Mouse (Mus musculus): Measurements from ENCODE around the gene C2cd3. TPM values are rescaled to one million over a fixed set of nuclear protein-coding genes. Genes with fewer than 3 reads are reported as not detected.

C2cd3 gene
- polyA plus RNA-seq (2012; rRNA removed), result 13.8 and 16.7 TPM in 2 replicates

DNA sequence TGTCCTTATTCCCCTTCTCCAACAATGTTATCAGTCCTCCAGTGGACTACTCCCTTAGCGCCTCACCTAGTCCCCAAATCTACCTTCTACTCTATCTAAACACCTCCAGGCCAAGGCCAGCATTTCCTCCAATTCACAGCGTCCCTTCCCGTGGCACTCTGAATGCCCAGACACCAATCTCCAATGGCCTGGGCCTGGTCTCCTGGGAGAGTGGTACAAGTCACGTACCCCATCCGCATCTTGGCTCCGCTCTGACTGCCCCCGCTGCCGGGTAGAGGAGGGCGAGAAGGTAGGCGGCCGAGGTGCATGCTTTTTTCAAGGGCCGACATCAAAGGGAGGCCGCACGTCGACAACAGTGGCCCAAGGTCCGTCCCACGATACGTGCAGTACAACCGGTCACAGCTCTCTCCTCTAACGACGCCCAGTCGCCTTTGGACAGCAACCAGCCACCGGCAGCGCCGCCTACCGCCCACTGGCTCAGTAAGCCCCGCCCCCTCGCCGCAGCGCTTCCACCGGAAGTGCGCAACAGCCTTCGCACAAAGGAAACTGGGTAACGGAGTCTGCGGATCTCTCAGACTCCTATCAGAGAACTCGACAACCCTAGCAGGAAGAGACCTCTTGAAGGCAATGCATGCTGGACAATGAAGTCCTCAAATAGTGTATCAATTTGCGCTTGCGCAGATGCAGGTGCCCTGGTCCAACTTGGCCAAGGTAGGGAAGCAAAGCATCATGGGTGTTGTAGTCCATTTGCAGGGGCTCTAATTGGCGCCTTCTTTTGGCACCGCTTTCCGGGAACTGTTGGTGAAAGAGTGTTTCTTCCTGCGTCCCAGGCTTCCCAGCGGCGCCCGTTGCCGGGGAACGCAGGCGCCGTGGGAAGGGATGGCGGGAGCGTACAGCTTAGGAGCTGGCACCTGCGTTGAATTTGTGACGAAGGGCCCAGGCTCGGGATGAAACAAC is at the start of gene C2cd3, which contains the start of gene Ppme1:
C2cd3 (plus strand) TSS at position 739 of the 957 bp plus-strand sequence.
Ppme1 (minus strand) TSS at position 813 of the 957 bp plus-strand sequence.
- under 1% methylated on average over 54 of the region's 54 CpGs for WGBS
- DNase-seq (ENCODE audit: low read depth, low spot score), result peak; percentile 100

DNA sequence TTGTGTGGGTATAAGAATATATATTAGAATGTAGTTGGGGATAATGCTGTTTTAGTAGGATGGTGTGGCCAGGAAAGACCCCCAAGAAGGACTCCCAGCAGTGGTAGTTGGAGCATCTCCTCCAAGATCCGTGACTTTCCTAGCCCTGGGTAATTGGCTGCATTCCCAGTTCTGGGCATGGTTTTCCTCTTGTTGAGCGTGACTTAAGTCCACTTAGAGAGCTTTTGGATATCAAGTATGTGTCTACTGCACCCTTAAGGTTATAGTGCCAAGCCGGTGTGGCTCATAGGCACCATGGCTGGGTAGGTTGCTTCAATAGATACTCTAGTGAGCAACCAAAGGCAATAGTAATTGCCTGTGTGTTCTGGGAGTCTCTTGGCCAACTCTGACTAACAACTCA is 48.3 kb upstream of the C2cd3 start:
- no peak for DNase-seq (ENCODE audit: low read depth, low spot score)
- WGBS, result 41% methylated on average over 3 of the region's 3 CpGs

DNA sequence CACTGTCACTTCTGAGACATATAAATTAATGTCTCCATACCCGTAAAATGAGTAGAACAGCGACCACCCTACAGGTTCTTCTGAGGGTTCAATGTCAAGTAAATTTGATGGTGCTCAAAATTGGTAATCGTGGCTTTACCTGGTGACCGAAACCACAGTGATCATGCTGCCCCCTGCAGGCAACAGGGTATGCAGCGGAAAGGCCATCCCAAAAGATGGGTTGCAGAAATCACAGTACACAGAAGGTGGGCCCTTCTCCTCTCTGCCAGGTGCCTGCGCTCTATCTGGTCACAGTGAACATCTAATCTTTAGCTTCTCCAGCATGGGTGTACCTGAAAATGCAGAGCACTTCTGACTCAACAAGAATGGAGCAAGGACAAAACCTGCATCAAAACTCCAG is 46.6 kb upstream of the C2cd3 start:
- 71% methylated on average over 6 of the region's 6 CpGs for WGBS
- DNase-seq (ENCODE audit: low read depth, low spot score), result no peak

DNA sequence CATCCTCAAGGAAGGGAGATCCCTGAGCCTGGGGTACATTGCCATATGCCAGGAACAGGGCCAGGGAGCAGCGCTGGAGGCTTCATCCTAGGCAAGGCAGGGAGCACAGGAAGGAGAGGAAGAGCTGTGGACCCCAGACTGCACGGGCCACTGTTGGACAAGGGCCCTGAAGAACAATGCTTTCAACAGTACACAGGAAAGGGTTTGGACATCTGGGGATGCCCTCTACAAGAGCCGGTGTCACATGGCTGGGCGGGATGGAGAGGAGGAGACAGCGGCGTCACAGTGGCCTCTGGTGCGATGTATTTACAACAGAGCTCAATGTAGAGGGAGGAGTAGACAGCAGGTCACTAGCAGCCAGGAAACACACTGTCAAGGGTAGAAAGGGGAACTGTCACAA is 44.5 kb upstream of the C2cd3 start:
- WGBS, result 88% methylated on average over 7 of the region's 7 CpGs
- DNase-seq (ENCODE audit: low read depth, low spot score), result no peak

DNA sequence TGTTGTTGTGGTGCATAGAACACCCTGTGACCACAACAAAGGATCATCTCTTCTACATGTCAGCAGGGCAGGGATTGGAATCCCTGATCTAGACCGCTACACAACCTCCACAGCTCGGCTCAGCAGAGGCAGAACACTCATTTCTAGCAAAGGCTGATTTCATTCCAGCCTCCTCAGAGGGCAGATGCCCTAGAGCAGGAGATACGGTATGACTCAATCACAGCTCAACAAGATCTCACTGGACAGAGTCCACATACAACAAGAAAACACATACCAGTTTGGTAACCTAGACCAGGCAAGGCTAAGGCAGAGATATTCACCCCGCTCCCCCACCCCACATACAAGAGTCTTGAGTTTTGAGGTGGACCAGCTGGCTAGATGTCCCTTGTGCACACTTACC is 43.4 kb upstream of the C2cd3 start:
- DNase-seq (ENCODE audit: low read depth, low spot score), result no peak
- 88% methylated on average over 4 of the region's 4 CpGs for WGBS

DNA sequence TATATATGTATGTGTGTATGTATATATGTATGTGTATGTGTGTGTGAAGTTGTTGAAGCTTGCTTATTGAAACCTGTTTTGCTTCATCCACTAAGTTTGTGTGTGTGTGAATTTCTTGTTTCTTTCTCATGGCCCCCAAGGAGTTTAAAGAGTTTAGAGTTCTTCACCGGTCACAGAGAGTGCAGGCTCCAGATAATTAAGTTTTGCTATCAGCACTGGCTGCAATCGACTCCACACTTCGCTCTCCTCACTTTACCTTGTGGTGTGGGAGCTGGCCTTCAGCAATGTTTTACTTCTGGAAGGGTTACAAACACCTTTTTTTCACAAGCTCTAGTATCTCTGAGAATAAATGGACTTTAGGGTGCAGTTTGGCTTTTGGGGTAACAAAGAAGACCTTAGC is 40.8 kb upstream of the C2cd3 start:
- 97% methylated on average over 3 of the region's 3 CpGs for WGBS
- no peak for DNase-seq (ENCODE audit: low read depth, low spot score)

DNA sequence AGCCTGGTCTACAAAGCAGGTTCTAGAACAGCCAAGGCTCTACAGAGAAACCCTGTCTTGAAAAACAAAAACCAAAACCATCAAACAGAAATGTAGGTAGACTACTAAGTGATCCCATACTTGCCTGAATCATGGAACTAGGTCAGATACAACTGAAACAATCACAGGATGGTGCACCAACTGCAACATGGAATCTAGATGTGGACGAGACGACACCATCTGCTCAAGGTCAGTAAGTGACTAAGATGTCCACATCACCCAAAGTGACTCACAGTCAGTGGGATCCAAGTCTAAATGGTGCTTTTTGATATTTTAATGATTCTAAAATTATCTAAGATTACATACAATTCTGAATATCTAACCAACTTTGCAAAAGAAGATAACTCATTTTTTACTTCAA is 36.1 kb upstream of the C2cd3 start:
- no peak for DNase-seq (ENCODE audit: low read depth, low spot score)
- WGBS, result 92% methylated on average over 2 of the region's 2 CpGs

DNA sequence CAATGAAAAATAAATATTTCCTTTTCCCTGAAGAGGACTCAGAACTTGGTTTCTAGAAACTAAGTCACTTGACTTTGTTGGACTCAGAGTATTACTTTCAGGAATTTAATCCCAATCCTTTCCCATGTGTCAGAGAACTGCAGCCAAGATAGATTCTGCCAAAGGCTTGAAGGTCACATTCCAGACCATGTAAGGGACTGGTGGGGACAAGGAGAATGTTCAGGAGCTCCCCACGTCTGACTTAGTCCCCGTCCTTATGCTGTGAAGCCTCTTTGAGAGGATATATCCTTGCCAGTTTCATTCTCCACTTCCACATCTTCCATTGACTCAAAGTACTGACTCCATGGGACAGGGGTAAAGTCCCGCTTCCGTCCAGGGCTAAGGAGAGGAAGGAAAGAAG is 17.0 kb upstream of the C2cd3 start:
- WGBS, result 81% methylated on average over 4 of the region's 4 CpGs

DNA sequence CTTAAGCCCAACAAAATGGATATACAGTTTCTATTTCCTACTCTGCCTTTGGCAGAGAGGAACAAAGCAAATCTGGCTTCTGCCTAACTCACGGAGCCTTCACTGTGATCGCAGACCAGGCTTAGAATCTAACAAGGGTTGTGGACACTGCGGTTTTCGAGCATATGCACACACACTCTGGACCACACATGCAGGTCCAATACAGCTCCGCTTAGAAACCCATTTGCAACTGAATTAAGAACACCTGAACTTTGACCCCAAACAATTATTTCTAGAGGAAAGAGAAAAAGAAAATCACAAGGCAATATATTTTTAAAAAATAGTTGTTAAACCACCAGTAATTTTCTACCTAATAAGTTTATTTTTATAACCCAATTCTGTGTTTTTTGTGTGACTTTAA is 15.7 kb upstream of the C2cd3 start:
- 32% methylated on average over 5 of the region's 5 CpGs for WGBS
- DNase-seq (ENCODE audit: low read depth, low spot score), result no peak

More for the DNA sequence above, 17.0 kb upstream of the C2cd3 start:
- DNase-seq (ENCODE audit: low read depth, low spot score), result no peak

DNA sequence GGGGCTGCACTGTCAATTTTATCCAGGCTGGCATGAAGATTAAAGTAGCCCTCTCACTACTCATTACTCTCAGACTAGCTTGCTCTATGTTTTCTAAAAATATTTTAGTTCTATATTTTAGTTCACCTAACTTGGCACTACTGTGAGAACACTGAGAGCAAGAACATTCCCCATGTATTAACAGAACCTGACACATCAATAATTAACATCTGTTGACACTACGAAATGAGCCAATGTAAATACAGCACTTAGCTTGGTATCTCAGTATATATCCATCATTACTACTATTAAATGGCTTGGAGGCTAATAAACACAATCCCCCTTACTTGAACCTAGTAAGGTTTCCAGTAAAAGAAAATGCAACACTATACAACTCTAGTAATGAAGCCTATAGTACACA is 15.3 kb upstream of the C2cd3 start:
- no peak for DNase-seq (ENCODE audit: low read depth, low spot score)
- 58% methylated on average over 1 of the region's 1 CpGs for WGBS

DNA sequence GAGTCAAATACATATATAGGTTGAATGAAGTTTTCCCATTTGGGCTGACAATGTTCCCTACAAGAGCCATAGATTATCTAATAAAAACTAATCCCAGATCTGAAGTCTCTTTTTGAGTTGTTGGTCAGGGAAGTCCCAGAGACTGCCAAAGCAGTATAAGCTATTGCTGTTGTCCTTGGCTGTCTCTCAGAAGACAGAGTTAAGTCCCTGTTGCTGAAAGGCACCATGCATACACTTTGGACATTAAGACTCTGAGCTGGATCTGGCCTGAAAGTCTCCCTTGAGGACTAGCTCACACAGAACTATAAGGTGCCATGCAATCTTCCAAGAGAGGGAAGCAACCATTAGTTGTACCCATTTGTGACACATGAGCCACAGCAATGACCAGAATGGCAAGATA is 14.2 kb upstream of the C2cd3 start:
- DNase-seq (ENCODE audit: low read depth, low spot score), result no peak

DNA sequence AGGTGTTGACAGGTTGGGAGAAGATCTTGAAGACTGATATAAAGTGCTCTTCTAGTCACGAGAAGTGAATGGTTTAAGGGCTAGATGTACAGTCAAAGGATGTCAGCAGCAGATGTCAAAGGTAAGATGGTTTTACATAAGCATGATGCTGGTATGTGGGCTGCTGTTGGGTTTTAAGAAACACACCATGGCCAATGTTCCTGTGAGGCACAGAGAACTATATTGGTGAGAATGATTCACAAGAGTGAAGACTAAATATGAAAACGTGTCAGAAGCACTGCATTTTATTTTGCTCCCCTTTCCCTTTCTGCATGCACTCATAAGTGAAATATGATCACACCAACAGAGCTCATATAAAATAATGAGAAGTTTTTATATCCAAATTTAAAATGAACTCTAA is 8.9 kb upstream of the C2cd3 start:
- WGBS, result 93% methylated on average over 2 of the region's 2 CpGs
- DNase-seq (ENCODE audit: low read depth, low spot score), result no peak

DNA sequence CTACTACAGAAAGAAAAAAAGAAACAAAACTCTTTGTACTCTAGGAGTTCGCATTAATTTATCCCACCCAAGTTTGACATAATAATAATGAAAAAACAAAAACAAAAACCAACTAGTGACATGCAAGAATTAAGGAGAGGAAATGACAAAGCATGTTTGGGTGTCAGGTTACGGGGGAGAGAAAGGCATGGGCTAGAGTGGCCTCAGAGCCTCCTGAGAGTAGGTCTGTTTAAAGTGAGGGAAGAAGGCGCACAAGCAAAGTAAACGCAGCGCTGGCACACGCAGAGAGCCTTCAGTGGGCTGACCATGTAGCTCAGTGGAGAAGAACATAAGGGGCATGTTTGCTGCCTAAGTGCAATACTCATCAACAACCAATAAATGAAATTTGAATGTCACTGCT is 7.1 kb upstream of the C2cd3 start:
- WGBS, result 53% methylated on average over 6 of the region's 6 CpGs
- DNase-seq (ENCODE audit: low read depth, low spot score), result no peak

DNA sequence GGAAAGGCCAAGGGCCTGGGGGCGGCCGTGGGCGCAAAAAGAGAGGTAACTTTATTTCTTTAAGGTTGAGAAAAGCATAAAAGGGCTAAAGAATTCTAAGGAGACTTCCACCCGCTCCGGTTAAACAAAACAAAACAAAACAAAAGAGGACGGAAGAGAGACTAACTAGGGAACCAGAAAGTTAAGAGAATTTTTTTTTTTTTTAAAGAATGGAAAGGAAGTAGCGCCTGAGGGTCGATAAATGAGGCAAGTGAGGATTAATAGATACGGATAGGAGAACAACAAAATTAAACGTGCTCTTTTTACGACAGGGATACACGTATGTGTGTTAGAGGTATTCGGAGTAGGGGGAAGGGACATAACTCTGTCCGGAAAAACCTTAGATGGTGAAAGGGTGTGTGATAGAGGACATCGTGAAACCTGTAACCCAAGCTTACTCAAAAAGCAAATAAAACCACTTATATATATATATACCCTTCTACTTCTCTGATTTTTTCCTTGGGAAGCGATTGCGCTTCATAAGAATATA is 483 bp downstream of the C2cd3 start:
- 3% methylated on average over 17 of the region's 17 CpGs for WGBS
- DNase-seq (ENCODE audit: low read depth, low spot score), result no peak

DNA sequence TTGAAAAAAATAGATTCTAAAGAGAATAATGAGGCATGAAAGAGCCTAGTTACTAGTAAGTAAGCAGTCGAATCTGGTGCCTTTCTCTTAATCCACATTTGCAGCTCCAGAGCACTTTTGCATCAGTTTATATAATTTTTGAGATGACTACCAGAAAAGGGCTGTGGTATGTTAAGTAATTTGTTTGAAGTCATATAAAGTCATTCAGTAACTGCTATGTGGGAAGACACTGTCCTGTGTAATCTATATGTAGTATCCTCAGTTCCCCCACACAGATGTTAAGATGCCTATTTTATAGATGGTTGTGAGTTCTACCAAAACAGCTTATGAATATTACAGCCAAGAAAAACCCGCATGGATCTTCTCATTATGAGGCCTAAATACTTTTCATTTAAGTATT is 6.2 kb downstream of the C2cd3 start:
- DNase-seq (ENCODE audit: low read depth, low spot score), result no peak
- WGBS, result 86% methylated on average over 2 of the region's 2 CpGs

DNA sequence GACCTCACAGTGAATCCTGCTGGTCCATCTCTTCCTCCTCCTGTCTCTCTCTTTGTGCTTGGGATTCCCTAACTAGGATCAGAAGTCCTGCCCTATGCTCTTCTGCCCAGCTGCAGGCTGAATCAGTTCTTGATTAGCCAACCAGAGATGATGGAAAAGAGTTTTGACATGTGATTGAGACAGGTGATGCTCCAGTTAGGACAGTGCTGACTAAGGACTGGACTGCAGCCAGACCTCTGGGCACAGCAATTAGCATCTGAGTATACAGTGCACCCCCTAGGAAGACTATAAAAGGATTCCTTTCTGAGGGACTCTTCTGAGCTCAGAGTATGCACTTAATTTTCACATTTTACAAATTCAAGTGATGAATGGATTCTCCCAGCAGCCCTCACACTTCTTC is 9.1 kb downstream of the C2cd3 start:
- DNase-seq (ENCODE audit: low read depth, low spot score), result no peak

DNA sequence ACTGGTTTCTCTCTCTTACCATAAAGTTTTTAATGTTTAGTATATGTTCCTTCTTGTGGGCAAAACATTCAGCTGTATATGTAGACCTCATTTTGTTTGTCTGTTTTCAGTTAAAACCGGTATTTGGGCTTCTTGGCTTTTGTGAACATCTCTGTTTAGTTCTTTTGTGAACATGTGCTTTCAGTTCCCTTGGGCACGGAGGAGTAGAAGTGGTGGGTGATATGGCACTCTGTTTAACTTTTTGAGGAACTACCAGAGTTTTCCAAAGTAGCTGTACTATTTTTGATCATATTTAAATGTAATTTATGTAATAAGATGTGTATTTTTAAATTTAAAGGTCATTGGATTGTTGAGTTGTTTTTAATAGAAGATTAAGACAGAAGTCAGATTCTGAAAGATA is 11.2 kb downstream of the C2cd3 start:
- DNase-seq (ENCODE audit: low read depth, low spot score), result no peak
- whole genome bisulfite sequencing, result 82% methylated on average over 2 of the region's 2 CpGs

DNA sequence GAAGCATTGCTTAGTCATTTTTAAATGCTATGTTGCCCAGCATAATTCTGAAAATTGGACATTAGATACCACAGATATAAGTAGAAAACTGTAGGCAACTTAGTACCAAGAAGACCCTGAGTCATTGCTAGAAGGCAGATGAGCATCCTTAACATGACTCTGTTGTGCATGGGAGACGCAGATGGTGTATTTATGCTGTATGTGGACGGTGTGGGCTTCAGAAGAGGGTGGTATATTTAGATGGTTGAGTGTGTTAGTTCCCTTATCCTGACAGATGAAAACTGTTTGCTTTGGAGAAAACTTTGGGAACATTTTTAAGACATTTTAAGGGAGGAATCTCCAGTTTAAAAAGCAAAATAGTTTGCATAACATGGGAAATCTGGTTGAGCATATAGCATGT is 16.1 kb downstream of the C2cd3 start:
- WGBS, result 92% methylated on average over 2 of the region's 2 CpGs
- no peak for DNase-seq (ENCODE audit: low read depth, low spot score)

DNA sequence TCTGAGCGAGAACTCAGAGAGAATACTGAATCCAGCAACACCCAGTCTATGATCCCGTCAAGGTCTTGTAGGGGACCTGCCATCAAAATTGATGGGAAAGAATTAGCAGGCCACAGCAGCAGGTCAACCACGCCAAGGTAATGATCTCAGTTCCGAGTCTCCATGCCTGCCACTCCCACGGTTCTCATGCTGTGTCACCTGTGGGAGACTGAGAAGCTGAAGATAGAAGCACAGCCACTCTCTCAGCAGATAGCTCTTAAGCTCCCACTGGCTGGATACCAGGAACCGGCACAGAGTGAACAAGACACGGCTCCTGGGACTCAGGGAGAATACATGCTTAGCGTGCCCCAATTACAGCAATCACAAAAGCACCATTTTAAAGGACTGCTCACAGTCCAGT is 18.1 kb downstream of the C2cd3 start:
- no peak for DNase-seq (ENCODE audit: low read depth, low spot score)
- 87% methylated on average over 8 of the region's 8 CpGs for WGBS

DNA sequence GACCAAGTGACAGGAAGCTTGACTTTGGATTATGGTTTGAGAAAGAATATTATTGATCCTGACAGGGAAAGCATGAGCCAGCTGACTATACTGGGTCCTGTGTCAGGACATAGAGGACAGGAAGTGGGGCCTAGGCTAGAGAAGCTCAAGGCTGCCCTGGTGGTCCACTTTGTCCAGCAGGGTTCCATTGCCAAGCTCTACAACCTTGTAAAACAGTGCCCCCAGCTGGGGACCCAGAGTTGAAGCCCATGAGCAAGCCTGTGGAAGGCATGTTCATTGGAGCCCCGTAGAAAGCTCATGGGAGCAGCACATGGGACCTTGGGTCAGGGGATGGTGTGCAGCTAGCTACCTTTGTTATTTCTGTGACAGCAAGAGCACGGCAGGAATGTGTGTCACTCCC is 20.2 kb downstream of the C2cd3 start:
- 79% methylated on average over 2 of the region's 2 CpGs for WGBS
- no peak for DNase-seq (ENCODE audit: low read depth, low spot score)

DNA sequence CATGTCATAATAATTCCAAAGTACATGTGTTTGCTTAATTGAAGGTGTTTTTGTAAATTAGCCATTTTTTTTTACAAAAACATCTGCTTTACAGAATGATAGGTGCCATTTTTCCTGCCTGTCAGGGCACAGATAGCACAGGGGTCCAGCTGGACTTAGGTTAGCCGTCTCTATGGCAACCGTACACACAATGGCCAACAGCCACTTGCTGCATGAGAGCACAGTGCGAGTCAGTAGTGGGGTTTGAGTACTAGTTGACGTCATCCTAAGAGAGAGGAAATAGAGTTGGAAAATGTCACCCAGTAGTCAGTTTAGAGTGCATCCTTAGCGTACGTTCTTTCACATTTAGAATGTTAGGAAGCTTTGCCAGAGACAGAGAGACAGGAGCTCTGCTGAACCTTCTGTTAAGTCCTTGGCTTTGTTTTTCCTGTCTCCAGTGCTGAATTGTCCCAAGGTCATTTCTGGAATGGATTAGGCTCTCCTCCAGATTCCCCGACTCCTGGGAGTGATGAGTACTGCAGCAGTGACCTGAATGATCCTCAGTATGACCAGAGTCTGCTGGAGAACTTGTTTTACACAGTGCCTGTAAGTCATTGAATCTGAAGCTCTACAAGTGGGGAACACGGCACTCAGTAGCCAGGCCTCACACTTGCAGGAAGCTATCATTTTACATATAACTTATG is 27.3 kb downstream of the C2cd3 start:
- WGBS, result 68% methylated on average over 8 of the region's 8 CpGs
- no peak for DNase-seq (ENCODE audit: low read depth, low spot score)
